Mouse (Mus musculus) ZHBTc4 (cell line): ENCODE measurements around the gene Gm10306.

Source experiments
- DNase-seq: peaks from one replicate; pipeline ENCODE4 v3.0.0-alpha.2; 2011; ENCODE audit warnings: low read depth, low spot score

Gm10306 gene

GRCm38 (mm10) chr4:94605591-94605990, 49.2 kb downstream of the Gm10306 start:
- DNase-seq: no peak
